Mouse (Mus musculus) ES-E14 (cell line): ENCODE results near the gene Mad1l1.

Source experiments
- CHD2 ChIP-seq: IDR thresholded peaks from 2 replicates; pipeline ENCODE4 v1.6.1; 2014; ENCODE audit warnings: mild to moderate bottlenecking, low read depth, low read length, inconsistent platforms
- HCFC1 ChIP-seq: IDR thresholded peaks from 2 replicates; pipeline ENCODE4 v1.6.1; 2012; ENCODE audit warnings: low read length, inconsistent platforms, borderline replicate concordance; ENCODE audit not compliant: insufficient read depth
- MAFK ChIP-seq: IDR thresholded peaks from 2 replicates; pipeline ENCODE4 v1.6.1; 2014; ENCODE audit warnings: mild to moderate bottlenecking, low read depth, low read length, inconsistent platforms; ENCODE audit not compliant: insufficient read depth
- ZC3H11A ChIP-seq: IDR thresholded peaks from 2 replicates; pipeline ENCODE4 v1.6.1; 2012; ENCODE audit warnings: low read depth, mild to moderate bottlenecking, inconsistent platforms, low read length, borderline replicate concordance

- TF ChIP-seq ZC3H11A (no peak), HCFC1 (no peak), CHD2 (no peak), MAFK (no peak)
These were observed 50.2 kb downstream of the Mad1l1 start for GRCm38 (mm10) chr5:140270976-140271685.
